Mouse (Mus musculus) CD8-positive naive resting alpha-beta T cell, adult 2 months (primary cell): ENCODE data around the gene Cnbp.

Experiments
- DNase-seq, 2 experiments: peaks; one replicate each; pipeline ENCODE4 v3.0.0; 2022; ENCODE audit warnings: low read depth in 2 of 2, low spot score in 2 of 2

Cnbp gene

GRCm38 (mm10) chr6:87850900-87851614 lies at the start of gene Cnbp:
Cnbp (minus strand) TSS chr6:87851106.
- DNase-seq = peak; percentile 94 to 95

GRCm38 (mm10) chr6:87898028-87898427 lies 47.1 kb upstream of the Cnbp start:
- DNase-seq = no peak

- no peak for DNase-seq
Observed at GRCm38 (mm10) chr6:87893931-87894330, 43.0 kb upstream of the Cnbp start.

- peak; percentile 100 for DNase-seq
Observed at GRCm38 (mm10) chr6:87887594-87888233, 36.8 kb upstream of the Cnbp start, which contains the start of gene Copg1. Copg1 (plus strand) TSS chr6:87887814.

- no peak for DNase-seq
Observed at GRCm38 (mm10) chr6:87886721-87887120, 35.8 kb upstream of the Cnbp start.

GRCm38 (mm10) chr6:87882816-87883215 lies 31.9 kb upstream of the Cnbp start:
- no peak for DNase-seq

GRCm38 (mm10) chr6:87882221-87882620 lies 31.3 kb upstream of the Cnbp start:
- DNase-seq = no peak

GRCm38 (mm10) chr6:87879628-87880027 lies 28.7 kb upstream of the Cnbp start:
- DNase-seq = no peak

GRCm38 (mm10) chr6:87879010-87879409 lies 28.1 kb upstream of the Cnbp start:
- no peak for DNase-seq

GRCm38 (mm10) chr6:87876068-87876643 lies 25.2 kb upstream of the Cnbp start:
- DNase-seq = no peak

- DNase-seq = no peak
Observed at GRCm38 (mm10) chr6:87875562-87875961, 24.7 kb upstream of the Cnbp start.

GRCm38 (mm10) chr6:87875083-87875482 lies 24.2 kb upstream of the Cnbp start:
- no peak for DNase-seq

GRCm38 (mm10) chr6:87873963-87874362 lies 23.1 kb upstream of the Cnbp start:
- no peak for DNase-seq

GRCm38 (mm10) chr6:87873104-87873503 lies 22.2 kb upstream of the Cnbp start:
- DNase-seq = no peak

- DNase-seq = no peak
Observed at GRCm38 (mm10) chr6:87871240-87871639, 20.3 kb upstream of the Cnbp start.

- DNase-seq = no peak
Observed at GRCm38 (mm10) chr6:87870440-87870839, 19.5 kb upstream of the Cnbp start.

GRCm38 (mm10) chr6:87868871-87869506 lies 18.1 kb upstream of the Cnbp start:
- DNase-seq = no peak

- no peak for DNase-seq
Observed at GRCm38 (mm10) chr6:87867256-87867655, 16.4 kb upstream of the Cnbp start.

GRCm38 (mm10) chr6:87866211-87866610 lies 15.3 kb upstream of the Cnbp start:
- no peak for DNase-seq

GRCm38 (mm10) chr6:87857071-87857470 lies 6.2 kb upstream of the Cnbp start:
- no peak for DNase-seq

- DNase-seq = no peak
Observed at GRCm38 (mm10) chr6:87853446-87853845, 2.5 kb upstream of the Cnbp start.

- no peak for DNase-seq
Observed at GRCm38 (mm10) chr6:87851871-87852270, 965 bp upstream of the Cnbp start.
